Mouse (Mus musculus): ENCODE results near the gene Catsperg1. TPM values are rescaled to one million over a fixed set of nuclear protein-coding genes. Genes with fewer than 3 reads are reported as not detected.
"Not testable (repeated sequence)": the region's sequence is repeated elsewhere in the genome, so short reads cannot be mapped to it uniquely, and the experiment has no call there.

Catsperg1 gene
- polyA plus RNA-seq, 1 experiment, result 27.3 TPM

DNA sequence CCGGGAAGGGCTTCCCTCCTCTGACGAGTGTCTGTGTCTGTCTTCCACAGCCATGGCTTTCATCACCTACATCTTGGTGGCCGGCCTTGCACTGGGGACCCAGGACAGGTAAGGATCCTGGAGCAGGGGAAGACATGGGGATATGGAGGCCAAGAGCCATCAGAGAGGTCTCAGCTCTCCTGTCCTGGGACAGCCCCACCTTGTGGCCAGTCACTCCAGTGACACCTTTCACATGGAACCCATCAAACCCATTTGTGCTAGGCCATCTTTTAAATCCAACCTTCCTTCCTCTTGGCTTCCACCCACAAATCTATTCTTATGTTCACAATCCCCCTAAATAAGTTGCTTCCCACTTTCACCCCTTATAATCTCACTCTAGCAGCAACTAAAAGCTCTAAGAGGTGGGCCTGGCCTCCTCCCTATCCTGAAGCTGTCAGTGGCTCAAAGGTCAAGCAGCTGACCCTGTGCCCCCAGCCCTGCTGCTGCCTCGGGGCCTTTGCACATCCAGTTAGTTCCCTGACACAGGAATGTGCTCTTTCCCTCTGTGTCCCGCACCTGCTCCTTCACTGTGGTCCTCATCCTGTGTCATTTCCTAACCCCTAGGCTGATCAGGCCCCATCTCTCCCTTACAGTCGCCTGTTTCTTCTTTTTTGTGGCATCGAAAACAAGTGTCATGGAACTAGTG lies 31.0 kb upstream of the Catsperg1 start:
- Histone ChIP-seq H3K36me3 (ENCODE audit: control insufficient read depth, insufficient read depth, low read length, poor library complexity, severe bottlenecking) (no peaks in the 10 kb centered on the region), H3K9ac (ENCODE audit: low read depth, poor library complexity, severe bottlenecking) (no peak overlapping the region), H3K9me3 (replicated peaks; ENCODE audit: control insufficient read depth, insufficient read depth, low read length, poor library complexity, severe bottlenecking) (no peaks in the 10 kb centered on the region), H3K27ac (ENCODE audit: insufficient read depth, low read length) (peak overlapping the region; percentile 45; the same call in 1 of the 2 replicates), H3K27me3 (ENCODE audit: control insufficient read depth, insufficient read depth, low read length, poor library complexity, severe bottlenecking) (no peaks in the 10 kb centered on the region), H3K4me1 (ENCODE audit: control insufficient read depth, insufficient read depth, low read length) (peaks cover under 1% of the 10 kb centered on the region), H3K4me3 (ENCODE audit: low read depth, low read length) (no peak overlapping the region)
- TF ChIP-seq CTCF (IDR thresholded peaks at IDR 0.05; ENCODE audit: low read depth, low read length) (peak; percentile 89), EP300 (IDR thresholded peaks at IDR 0.05; ENCODE audit: insufficient read depth, low read depth, low read length) (no peak)

DNA sequence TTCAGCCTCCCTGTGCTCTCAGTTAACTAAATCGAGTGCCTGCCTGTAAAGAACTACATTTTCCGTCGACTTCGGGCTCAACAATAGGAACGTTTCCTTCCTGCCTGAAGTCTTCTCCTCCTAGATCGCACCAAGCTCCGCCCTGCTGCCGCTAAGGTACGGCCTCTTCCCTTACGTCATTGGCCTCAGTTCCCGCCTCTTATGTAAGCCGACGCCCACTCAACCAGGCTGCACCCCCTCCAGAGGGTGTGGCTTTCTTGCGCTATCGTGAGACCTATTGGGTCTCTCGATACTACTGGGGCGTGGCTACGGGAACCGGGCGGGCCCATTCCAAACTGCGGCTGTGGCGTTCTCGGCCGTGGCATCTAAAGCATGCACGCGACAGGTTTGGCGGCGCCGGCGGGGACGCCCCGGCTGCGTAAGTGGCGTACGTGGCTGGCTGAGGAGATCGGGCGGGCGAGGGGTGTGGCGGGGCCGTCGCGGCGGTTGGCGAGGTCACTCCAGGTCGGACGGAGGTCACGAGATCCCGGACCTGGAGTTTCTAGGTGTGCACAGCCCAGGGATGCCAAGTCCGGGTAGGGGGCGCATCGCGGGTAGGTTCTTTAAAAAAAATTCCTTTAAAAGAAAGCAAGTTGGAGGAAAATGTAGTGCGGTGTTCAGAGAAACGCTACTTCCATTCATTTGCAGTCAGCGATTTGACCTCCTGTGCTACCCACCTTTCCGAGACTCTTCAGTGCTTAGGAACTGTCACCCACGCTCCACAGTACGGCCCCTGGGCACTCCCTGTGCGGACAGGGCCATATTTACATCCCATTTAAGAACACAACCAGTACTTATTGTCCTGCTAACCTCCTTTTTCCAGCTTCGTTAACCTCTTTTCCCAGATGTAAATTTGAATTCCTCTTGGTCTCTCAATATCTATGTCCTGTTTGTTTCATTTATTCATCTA lies 24.5 kb upstream of the Catsperg1 start, which contains the start of gene Yif1b:
Yif1b (plus strand) TSS at position 311 of the 949 bp plus-strand sequence.
- no peaks in the 10 kb centered on the region for H3K36me3 ChIP-seq (ENCODE audit: control insufficient read depth, insufficient read depth, low read length, poor library complexity, severe bottlenecking)
- peak within 1 kb of the TSS; percentile 80 for H3K27ac ChIP-seq (ENCODE audit: insufficient read depth, low read length)
- peak within 1 kb of the TSS; percentile 37 for H3K9ac ChIP-seq (ENCODE audit: low read depth, poor library complexity, severe bottlenecking)
- TF ChIP-seq POLR2A (IDR thresholded peaks at IDR 0.05; ENCODE audit: insufficient read depth, low read length) (peak; percentile 73), CTCF (IDR thresholded peaks at IDR 0.05; ENCODE audit: low read depth, low read length) (no peak), EP300 (IDR thresholded peaks at IDR 0.05; ENCODE audit: insufficient read depth, low read depth, low read length) (peak; percentile 43; the same call in 1 of the 2 replicates)
- no peaks in the 10 kb centered on the region for H3K9me3 ChIP-seq (replicated peaks; ENCODE audit: control insufficient read depth, insufficient read depth, low read length, poor library complexity, severe bottlenecking)
- peak within 1 kb of the TSS; percentile 97 for H3K4me3 ChIP-seq (ENCODE audit: low read depth, low read length)
- peaks cover 3% of the 10 kb centered on the region for H3K4me1 ChIP-seq (ENCODE audit: control insufficient read depth, insufficient read depth, low read length)
- no peaks in the 10 kb centered on the region for H3K27me3 ChIP-seq (ENCODE audit: control insufficient read depth, insufficient read depth, low read length, poor library complexity, severe bottlenecking)

DNA sequence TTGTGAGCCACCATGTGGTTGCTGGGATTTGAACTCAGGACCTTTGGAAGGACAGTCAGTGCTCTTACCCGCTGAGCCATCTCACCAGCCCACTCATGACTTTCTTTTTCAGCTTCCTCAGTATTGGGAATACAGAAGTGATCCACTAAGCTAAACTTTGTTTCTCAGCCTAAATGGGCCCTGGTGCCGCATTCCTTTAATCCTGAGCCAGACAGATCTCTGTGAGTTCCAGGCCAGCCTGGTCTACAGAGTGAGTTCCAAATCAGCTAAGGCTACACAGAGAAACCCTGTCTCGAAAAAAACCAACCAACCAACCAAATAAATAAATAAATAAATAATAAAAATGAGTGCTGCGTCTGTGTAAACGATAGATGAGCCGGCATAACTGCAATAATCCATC lies 23.8 kb upstream of the Catsperg1 start:
- H3K36me3 ChIP-seq (ENCODE audit: control insufficient read depth, insufficient read depth, low read length, poor library complexity, severe bottlenecking); H3K9me3 ChIP-seq (replicated peaks; ENCODE audit: control insufficient read depth, insufficient read depth, low read length, poor library complexity, severe bottlenecking); H3K4me1 ChIP-seq (ENCODE audit: control insufficient read depth, insufficient read depth, low read length); H3K27me3 ChIP-seq (ENCODE audit: control insufficient read depth, insufficient read depth, low read length, poor library complexity, severe bottlenecking): not testable (repeated sequence)
- H3K9ac ChIP-seq (ENCODE audit: low read depth, poor library complexity, severe bottlenecking), result peak overlapping the region; percentile 36
- peak overlapping the region; percentile 80 for H3K27ac ChIP-seq (ENCODE audit: insufficient read depth, low read length)
- peak overlapping the region; percentile 72 for H3K4me3 ChIP-seq (ENCODE audit: low read depth, low read length)

DNA sequence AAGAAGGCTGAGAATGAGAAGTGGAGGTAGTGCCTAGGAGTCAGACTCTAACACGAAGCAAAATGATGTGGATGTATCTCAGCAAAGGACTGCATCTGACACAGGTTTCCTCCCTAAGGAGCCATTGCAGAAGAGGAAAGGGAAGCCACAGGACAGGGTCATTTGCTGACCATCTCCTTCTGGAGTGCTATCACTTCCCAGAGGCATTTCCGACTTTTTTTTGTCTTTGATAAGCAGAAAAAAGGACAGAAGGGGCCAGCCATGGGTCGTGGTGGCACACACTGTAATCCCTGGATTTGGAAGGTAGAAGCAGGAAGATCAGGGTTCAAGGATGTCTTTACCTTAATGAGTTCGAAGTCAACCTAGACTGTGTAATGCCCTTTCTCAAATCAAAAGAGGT lies 22.8 kb upstream of the Catsperg1 start:
- H3K4me1 ChIP-seq (ENCODE audit: control insufficient read depth, insufficient read depth, low read length), result peaks cover 3% of the 10 kb centered on the region
- H3K9me3 ChIP-seq (replicated peaks; ENCODE audit: control insufficient read depth, insufficient read depth, low read length, poor library complexity, severe bottlenecking), result no peaks in the 10 kb centered on the region
- no peaks in the 10 kb centered on the region for H3K27me3 ChIP-seq (ENCODE audit: control insufficient read depth, insufficient read depth, low read length, poor library complexity, severe bottlenecking)
- H3K27ac ChIP-seq (ENCODE audit: insufficient read depth, low read length), result no peak overlapping the region
- H3K36me3 ChIP-seq (ENCODE audit: control insufficient read depth, insufficient read depth, low read length, poor library complexity, severe bottlenecking), result no peaks in the 10 kb centered on the region
- no peak overlapping the region for H3K4me3 ChIP-seq (ENCODE audit: low read depth, low read length)
- H3K9ac ChIP-seq (ENCODE audit: low read depth, poor library complexity, severe bottlenecking), result no peak overlapping the region
- TF ChIP-seq POLR2A (IDR thresholded peaks at IDR 0.05; ENCODE audit: insufficient read depth, low read length) (no peak), EP300 (IDR thresholded peaks at IDR 0.05; ENCODE audit: insufficient read depth, low read depth, low read length) (no peak), CTCF (IDR thresholded peaks at IDR 0.05; ENCODE audit: low read depth, low read length) (no peak)

DNA sequence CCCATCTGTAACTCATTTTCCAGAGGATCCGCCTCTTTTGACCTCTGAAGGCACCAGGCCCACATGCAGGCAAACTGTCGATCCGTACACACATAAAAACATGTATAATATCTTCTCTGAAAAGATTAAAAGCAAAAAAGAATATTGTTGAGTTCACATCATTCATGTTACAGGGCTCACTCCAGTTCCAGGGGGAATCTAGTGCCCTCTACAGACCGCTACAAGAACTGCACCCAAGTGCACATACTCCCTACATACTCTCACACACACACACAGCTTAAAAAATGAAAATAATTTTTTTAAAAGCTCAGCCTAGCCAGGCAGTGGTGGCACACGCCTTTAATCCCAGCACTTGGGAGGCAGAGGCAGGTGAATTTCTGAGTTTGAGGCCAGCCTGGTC lies 20.8 kb upstream of the Catsperg1 start:
- no peaks in the 10 kb centered on the region for H3K9me3 ChIP-seq (replicated peaks; ENCODE audit: control insufficient read depth, insufficient read depth, low read length, poor library complexity, severe bottlenecking)
- no peak for TF ChIP-seq EP300 (IDR thresholded peaks at IDR 0.05; ENCODE audit: insufficient read depth, low read depth, low read length)
- TF ChIP-seq CTCF (IDR thresholded peaks at IDR 0.05; ENCODE audit: low read depth, low read length), result peak; percentile 24
- no peak for TF ChIP-seq POLR2A (IDR thresholded peaks at IDR 0.05; ENCODE audit: insufficient read depth, low read length)
- H3K4me1 ChIP-seq (ENCODE audit: control insufficient read depth, insufficient read depth, low read length), result peaks cover under 1% of the 10 kb centered on the region
- no peaks in the 10 kb centered on the region for H3K36me3 ChIP-seq (ENCODE audit: control insufficient read depth, insufficient read depth, low read length, poor library complexity, severe bottlenecking)
- no peak overlapping the region for H3K9ac ChIP-seq (ENCODE audit: low read depth, poor library complexity, severe bottlenecking)
- no peak overlapping the region for H3K4me3 ChIP-seq (ENCODE audit: low read depth, low read length)
- H3K27ac ChIP-seq (ENCODE audit: insufficient read depth, low read length), result no peak overlapping the region
- no peaks in the 10 kb centered on the region for H3K27me3 ChIP-seq (ENCODE audit: control insufficient read depth, insufficient read depth, low read length, poor library complexity, severe bottlenecking)

DNA sequence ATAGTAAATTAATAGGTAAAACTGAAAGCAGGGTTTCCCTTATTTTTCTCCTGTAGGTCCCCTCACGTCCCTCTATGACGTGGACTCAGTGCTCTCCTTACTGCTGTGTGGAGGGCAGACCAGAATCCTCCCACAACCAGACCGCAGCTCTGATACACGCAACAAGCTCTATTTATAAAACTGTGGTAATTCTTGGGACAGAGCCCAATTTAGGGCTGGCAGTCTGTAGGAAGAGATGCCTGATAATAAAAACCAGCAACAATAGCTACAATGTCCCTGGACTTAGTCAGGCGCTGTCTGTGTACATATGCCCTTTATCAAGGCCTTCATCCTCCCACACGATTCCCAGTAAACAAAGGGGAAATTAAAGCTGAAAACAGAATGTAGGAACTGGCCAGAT lies 19.9 kb upstream of the Catsperg1 start:
- Histone ChIP-seq H3K27ac (ENCODE audit: insufficient read depth, low read length) (no peak overlapping the region), H3K27me3 (ENCODE audit: control insufficient read depth, insufficient read depth, low read length, poor library complexity, severe bottlenecking) (no peaks in the 10 kb centered on the region), H3K4me1 (ENCODE audit: control insufficient read depth, insufficient read depth, low read length) (peaks cover 1% of the 10 kb centered on the region), H3K9ac (ENCODE audit: low read depth, poor library complexity, severe bottlenecking) (no peak overlapping the region), H3K36me3 (ENCODE audit: control insufficient read depth, insufficient read depth, low read length, poor library complexity, severe bottlenecking) (no peaks in the 10 kb centered on the region), H3K4me3 (ENCODE audit: low read depth, low read length) (no peak overlapping the region), H3K9me3 (replicated peaks; ENCODE audit: control insufficient read depth, insufficient read depth, low read length, poor library complexity, severe bottlenecking) (no peaks in the 10 kb centered on the region)
- TF ChIP-seq POLR2A (IDR thresholded peaks at IDR 0.05; ENCODE audit: insufficient read depth, low read length) (no peak), EP300 (IDR thresholded peaks at IDR 0.05; ENCODE audit: insufficient read depth, low read depth, low read length) (no peak), CTCF (IDR thresholded peaks at IDR 0.05; ENCODE audit: low read depth, low read length) (no peak)
